Mouse (Mus musculus) limb, embryonic 10.5 days (tissue): ENCODE measurements at regions not wholly inside any gene's neighbourhood (a gene's known extent, or its start where the extent isn't known, plus 50 kb on each side); places are given as distances from the start of the nearest gene placed in this dataset.
A peak's percentile ranks its signal among the peaks of the same experiment; 100 is the strongest.

ENCODE experiments used
- DNase-seq: peaks from one replicate; pipeline ENCODE4 v3.0.0-alpha.2; 2017; ENCODE audit warnings: low spot score
- H3K27ac ChIP-seq: fragments of 300-500 bp; sonication (generic); 2 replicates; pipeline ENCODE4 v1.5.1; 2016; ENCODE audit warnings: mild to moderate bottlenecking
- H3K27me3 ChIP-seq: fragments of 300-500 bp; sonication (generic); 2 replicates; pipeline ENCODE4 v1.6.1; 2016; ENCODE audit warnings: low read depth, mild to moderate bottlenecking; ENCODE audit not compliant: poor library complexity, severe bottlenecking
- H3K36me3 ChIP-seq: fragments of 300-500 bp; sonication (generic); 2 replicates; pipeline ENCODE4 v1.6.1; 2016; ENCODE audit warnings: mild to moderate bottlenecking, moderate library complexity
- H3K4me1 ChIP-seq: fragments of 300-500 bp; sonication (generic); 2 replicates; pipeline ENCODE4 v1.6.1; 2016
- H3K4me3 ChIP-seq: fragments of 300-500 bp; sonication (generic); 2 replicates; pipeline ENCODE4 v1.5.1; 2016; ENCODE audit warnings: mild to moderate bottlenecking, moderate library complexity
- H3K9me3 ChIP-seq: fragments of 300-500 bp; sonication (generic); replicated peaks from 2 replicates; pipeline ENCODE4 v1.6.1; 2016; ENCODE audit warnings: mild to moderate bottlenecking
- WGBS: fragments of 180-500 bp; shearing (Covaris S2); methylation state at CpG from one replicate; pipeline ENCODE4 v1.1.7; 2016; 5-methylcytosine and 5-hydroxymethylcytosine counted together

- 60% methylated on average over 1 of the region's 1 CpGs for WGBS
- H3K36me3 ChIP-seq: no peaks in the 10 kb centered on the region
- H3K4me1 ChIP-seq: no peaks in the 10 kb centered on the region
- no peak overlapping the region for H3K4me3 ChIP-seq
- H3K9me3 ChIP-seq: no peaks in the 10 kb centered on the region
- DNase-seq: no peak
- H3K27ac ChIP-seq: no peak overlapping the region
- no peaks in the 10 kb centered on the region for H3K27me3 ChIP-seq
Measured at GRCm38 (mm10) chr1:144452141-144452540, 115.3 kb downstream of the Rgs21 start.

DNA sequence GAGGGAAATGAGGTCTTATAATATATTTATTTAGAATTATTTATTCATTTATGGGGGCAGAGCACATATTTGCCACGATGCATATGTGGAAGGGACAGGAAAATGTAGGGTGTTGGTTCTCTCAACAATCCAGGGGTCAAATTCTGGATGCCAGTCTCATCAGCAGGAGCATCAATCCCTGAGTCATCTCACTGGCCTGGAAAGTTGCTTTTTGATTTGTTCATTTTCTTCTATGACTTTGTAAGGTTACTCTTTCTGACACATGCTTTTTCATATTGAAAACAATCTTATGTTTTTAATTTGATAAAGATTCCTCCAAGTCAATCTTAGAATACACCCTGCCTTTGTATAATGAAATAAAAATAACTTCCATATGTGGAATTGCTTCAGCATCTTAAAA lies 115.7 kb downstream of the Rgs21 start:
- 71% methylated on average over 1 of the region's 1 CpGs for WGBS
- H3K36me3 ChIP-seq: no peaks in the 10 kb centered on the region
- no peaks in the 10 kb centered on the region for H3K9me3 ChIP-seq
- no peak for DNase-seq
- no peaks in the 10 kb centered on the region for H3K4me1 ChIP-seq
- H3K27me3 ChIP-seq: no peaks in the 10 kb centered on the region
- H3K27ac ChIP-seq: no peak overlapping the region
- H3K4me3 ChIP-seq: no peak overlapping the region

GRCm38 (mm10) chr1:144436617-144437016 lies 130.8 kb downstream of the Rgs21 start:
- H3K4me1 ChIP-seq: no peaks in the 10 kb centered on the region
- H3K27ac ChIP-seq: no peak overlapping the region
- 87% methylated on average over 2 of the region's 2 CpGs for WGBS
- no peaks in the 10 kb centered on the region for H3K36me3 ChIP-seq
- no peaks in the 10 kb centered on the region for H3K9me3 ChIP-seq
- DNase-seq: no peak
- no peaks in the 10 kb centered on the region for H3K27me3 ChIP-seq
- no peak overlapping the region for H3K4me3 ChIP-seq

- Histone ChIP-seq H3K9me3 (no peaks in the 10 kb centered on the region), H3K4me1 (no peaks in the 10 kb centered on the region), H3K27me3 (no peaks in the 10 kb centered on the region), H3K36me3 (no peaks in the 10 kb centered on the region), H3K27ac (no peak overlapping the region), H3K4me3 (no peak overlapping the region)
- DNase-seq: no peak
- 96% methylated on average over 2 of the region's 2 CpGs for WGBS
Measured at GRCm38 (mm10) chr1:144432816-144433215, 134.7 kb downstream of the Rgs21 start.

GRCm38 (mm10) chr1:144431535-144432276 lies 135.8 kb downstream of the Rgs21 start:
- WGBS: 91% methylated on average over 5 of the region's 5 CpGs
- no peaks in the 10 kb centered on the region for H3K4me1 ChIP-seq
- DNase-seq: no peak

GRCm38 (mm10) chr1:144421374-144421773 lies 146.1 kb downstream of the Rgs21 start:
- Histone ChIP-seq H3K4me3 (no peak overlapping the region), H3K36me3 (no peaks in the 10 kb centered on the region), H3K27me3 (no peaks in the 10 kb centered on the region), H3K27ac (no peak overlapping the region), H3K9me3 (no peaks in the 10 kb centered on the region), H3K4me1 (no peaks in the 10 kb centered on the region)
- 84% methylated on average over 2 of the region's 2 CpGs for WGBS
- no peak for DNase-seq

More at GRCm38 (mm10) chr1:144431535-144432276, 135.8 kb downstream of the Rgs21 start:
- H3K4me3 ChIP-seq: no peak overlapping the region
- no peaks in the 10 kb centered on the region for H3K27me3 ChIP-seq
- no peak overlapping the region for H3K27ac ChIP-seq
- no peaks in the 10 kb centered on the region for H3K9me3 ChIP-seq
- no peaks in the 10 kb centered on the region for H3K36me3 ChIP-seq

DNA sequence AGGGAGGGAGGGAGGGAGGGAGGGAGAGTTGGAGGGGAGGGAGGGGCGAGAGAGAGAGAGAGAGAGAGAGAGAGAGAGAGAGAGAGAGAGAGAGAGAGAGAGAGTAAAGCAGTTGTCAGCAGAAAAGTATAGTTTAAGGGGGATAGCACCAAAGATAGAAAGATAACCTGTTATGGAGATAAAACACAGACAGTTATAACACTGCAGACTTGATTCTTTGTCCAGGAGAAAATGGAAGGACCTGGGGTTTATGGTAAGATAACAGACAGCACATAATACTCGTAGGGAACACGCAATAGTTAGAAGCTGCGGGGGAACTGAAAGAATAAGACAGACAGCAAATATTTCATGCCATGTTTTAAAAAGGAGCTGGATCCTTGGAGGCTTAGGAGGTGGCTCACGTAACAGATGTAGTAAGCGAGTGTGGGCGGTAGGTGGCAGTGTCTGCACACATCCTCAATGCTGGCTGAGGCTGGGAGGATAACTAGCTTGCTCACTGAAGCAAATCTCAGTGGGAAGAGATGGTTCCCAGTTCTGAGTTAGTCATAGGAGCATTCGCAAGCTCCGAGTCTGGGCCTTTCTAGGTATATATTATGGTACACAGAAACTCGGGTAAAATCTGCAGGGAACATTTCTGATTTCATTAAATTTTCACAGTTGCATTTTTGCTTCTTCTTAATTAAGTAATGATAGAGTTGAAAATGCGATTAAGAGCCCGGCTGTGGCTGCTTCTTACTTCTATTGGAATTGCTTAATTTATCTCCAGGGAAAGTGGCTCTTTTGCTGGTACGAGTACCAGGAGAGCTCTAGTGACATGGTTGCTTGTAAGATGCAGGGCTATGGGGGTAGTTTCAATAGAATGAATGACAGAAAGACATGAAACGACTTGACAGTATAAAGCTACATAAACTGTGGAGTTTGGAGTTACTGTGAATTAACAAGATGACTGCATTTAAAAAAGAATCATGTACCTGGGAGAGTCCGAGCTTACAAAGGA lies 157.6 kb upstream of the Rgs1 start:
- no peaks in the 10 kb centered on the region for H3K4me1 ChIP-seq
- no peak overlapping the region for H3K4me3 ChIP-seq
- peak; percentile 81 for DNase-seq
- H3K27ac ChIP-seq: no peak overlapping the region
- 37% methylated on average over 15 of the region's 15 CpGs for WGBS
- no peaks in the 10 kb centered on the region for H3K9me3 ChIP-seq
- H3K36me3 ChIP-seq: no peaks in the 10 kb centered on the region
- no peaks in the 10 kb centered on the region for H3K27me3 ChIP-seq

GRCm38 (mm10) chr1:144405724-144406123 lies 156.7 kb upstream of the Rgs1 start:
- Histone ChIP-seq H3K27ac (no peak overlapping the region), H3K4me3 (no peak overlapping the region), H3K27me3 (no peaks in the 10 kb centered on the region), H3K36me3 (no peaks in the 10 kb centered on the region), H3K4me1 (no peaks in the 10 kb centered on the region), H3K9me3 (no peaks in the 10 kb centered on the region)
- no peak for DNase-seq

DNA sequence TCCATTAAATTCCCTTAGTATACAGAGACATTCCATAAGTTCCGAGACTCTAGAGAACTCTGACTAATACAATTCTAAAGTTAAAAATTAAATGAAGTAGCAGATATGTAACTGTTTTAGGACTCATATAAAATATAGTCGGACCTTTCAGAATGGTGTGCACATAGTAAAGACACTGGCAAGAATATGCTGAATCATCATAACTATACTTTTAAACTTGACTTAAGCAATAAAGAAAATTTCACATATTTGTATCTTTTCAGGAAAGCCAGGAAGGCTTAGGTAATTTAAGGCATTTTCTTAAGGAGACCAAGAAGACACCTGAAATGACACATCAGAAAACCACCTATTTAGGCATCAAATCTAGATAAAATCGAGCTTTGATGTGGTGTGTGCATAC lies 156.0 kb upstream of the Rgs1 start:
- no peaks in the 10 kb centered on the region for H3K4me1 ChIP-seq

GRCm38 (mm10) chr1:144379991-144380594 lies 131.1 kb upstream of the Rgs1 start:
- DNase-seq: no peak
- no peaks in the 10 kb centered on the region for H3K27me3 ChIP-seq
- H3K9me3 ChIP-seq: no peaks in the 10 kb centered on the region
- H3K4me1 ChIP-seq: no peaks in the 10 kb centered on the region
- no peak overlapping the region for H3K4me3 ChIP-seq
- WGBS: 47% methylated on average over 3 of the region's 3 CpGs
- H3K36me3 ChIP-seq: no peaks in the 10 kb centered on the region
- no peak overlapping the region for H3K27ac ChIP-seq

More for the DNA sequence above, 156.0 kb upstream of the Rgs1 start:
- no peaks in the 10 kb centered on the region for H3K27me3 ChIP-seq
- DNase-seq: no peak
- H3K4me3 ChIP-seq: no peak overlapping the region
- no peaks in the 10 kb centered on the region for H3K36me3 ChIP-seq
- 83% methylated on average over 3 of the region's 3 CpGs for WGBS
- no peaks in the 10 kb centered on the region for H3K9me3 ChIP-seq
- H3K27ac ChIP-seq: no peak overlapping the region

- H3K36me3 ChIP-seq: no peaks in the 10 kb centered on the region
- no peaks in the 10 kb centered on the region for H3K4me1 ChIP-seq
- H3K4me3 ChIP-seq: no peak overlapping the region
- no peak overlapping the region for H3K27ac ChIP-seq
- H3K9me3 ChIP-seq: no peaks in the 10 kb centered on the region
- H3K27me3 ChIP-seq: no peaks in the 10 kb centered on the region
- DNase-seq: no peak
Measured at GRCm38 (mm10) chr1:144374121-144374520, 125.1 kb upstream of the Rgs1 start.

GRCm38 (mm10) chr1:144367492-144367891 lies 118.5 kb upstream of the Rgs1 start:
- H3K36me3 ChIP-seq: no peaks in the 10 kb centered on the region
- 72% methylated on average over 3 of the region's 3 CpGs for WGBS
- no peak for DNase-seq
- H3K27me3 ChIP-seq: no peaks in the 10 kb centered on the region
- no peaks in the 10 kb centered on the region for H3K9me3 ChIP-seq
- no peak overlapping the region for H3K27ac ChIP-seq
- no peaks in the 10 kb centered on the region for H3K4me1 ChIP-seq
- H3K4me3 ChIP-seq: no peak overlapping the region
